Mouse (Mus musculus) gonadal fat pad, adult 2 months (tissue): ENCODE results near the gene Olfr784. TPM values are rescaled to one million over a fixed set of nuclear protein-coding genes. Genes with fewer than 3 reads are reported as not detected.
"Not testable (repeated sequence)": the region's sequence is repeated elsewhere in the genome, so short reads cannot be mapped to it uniquely, and the experiment has no call there.

Experiments used
- DNase-seq: peaks from one replicate; pipeline ENCODE4 v3.0.0-alpha.2; 2012; ENCODE audit warnings: low read depth
- polyA plus RNA-seq: library from polyadenylated mRNA; depleted of rRNA; stranded (reverse); fragments of >200 nt; gene quantifications from 2 replicates; pipeline ENCODE4 v1.2.3, GENCODE M21; 2012; rRNA removed

Gene Olfr784
- 0.03 and 0.05 TPM in 2 replicates for polyA plus RNA-seq

GRCm38 (mm10) chr10:129383783-129384182 lies at the start of gene Olfr784:
Gene Olfr784 (plus strand): TSS chr10:129384083.
- DNase-seq: no peak

GRCm38 (mm10) chr10:129348550-129348949 lies 35.3 kb upstream of the Olfr784 start, which contains the start of gene Olfr782:
Gene Olfr782 (plus strand): TSS chr10:129348850.
- no peak for DNase-seq

- not testable (repeated sequence) for DNase-seq
These were observed 31.4 kb upstream of the Olfr784 start for GRCm38 (mm10) chr10:129352475-129352874.

- not testable (repeated sequence) for DNase-seq
These were observed 27.4 kb upstream of the Olfr784 start for GRCm38 (mm10) chr10:129356496-129356895.

- no peak for DNase-seq
These were observed 26.6 kb upstream of the Olfr784 start for GRCm38 (mm10) chr10:129357307-129357706.

GRCm38 (mm10) chr10:129374051-129374450 lies 9.8 kb upstream of the Olfr784 start:
- not testable (repeated sequence) for DNase-seq

GRCm38 (mm10) chr10:129400892-129401291 lies 17.0 kb downstream of the Olfr784 start:
- no peak for DNase-seq

GRCm38 (mm10) chr10:129405126-129405525 lies 21.2 kb downstream of the Olfr784 start, which contains the start of gene Olfr785:
Gene Olfr785 (plus strand): TSS chr10:129405426.
- DNase-seq: no peak

- no peak for DNase-seq
These were observed 43.1 kb downstream of the Olfr784 start, which contains the start of gene Olfr786 for GRCm38 (mm10) chr10:129427006-129427405. Gene Olfr786 (plus strand): TSS chr10:129427306.

Other genes starting within 250 kb of the Olfr784 start
- gene Olfr770, start 245.1 kb upstream of the Olfr784 start, polyA plus RNA-seq: not detected in 2 replicates
- gene Olfr771, start 219.3 kb upstream of the Olfr784 start, polyA plus RNA-seq: not detected in 2 replicates
- gene Olfr772, start 206.2 kb upstream of the Olfr784 start, polyA plus RNA-seq: not detected in 2 replicates
- gene Olfr773, start 196.7 kb upstream of the Olfr784 start, polyA plus RNA-seq: not detected in 2 replicates
- not detected in 2 replicates for gene Olfr774, start 147.9 kb upstream of the Olfr784 start, polyA plus RNA-seq
- not detected in 2 replicates for gene Olfr775, start 135.7 kb upstream of the Olfr784 start, polyA plus RNA-seq
- gene Olfr776, start 125.0 kb upstream of the Olfr784 start, polyA plus RNA-seq: not detected in 2 replicates
- not detected in 2 replicates for gene Olfr777, start 112.6 kb upstream of the Olfr784 start, polyA plus RNA-seq
- not detected in 2 replicates for gene Olfr780, start 66.0 kb upstream of the Olfr784 start, polyA plus RNA-seq
- not detected in 2 replicates for gene Olfr781, start 55.2 kb upstream of the Olfr784 start, polyA plus RNA-seq
- not detected in 2 replicates for gene Olfr782, start 35.2 kb upstream of the Olfr784 start, polyA plus RNA-seq
- gene Olfr785, start 21.3 kb downstream of the Olfr784 start, polyA plus RNA-seq: not detected in 2 replicates
- gene Olfr786, start 43.2 kb downstream of the Olfr784 start, polyA plus RNA-seq: not detected in 2 replicates
- gene Olfr787, start 77.8 kb downstream of the Olfr784 start, polyA plus RNA-seq: not detected in 2 replicates
- gene Olfr788, start 86.9 kb downstream of the Olfr784 start, polyA plus RNA-seq: not detected in 2 replicates
- not detected in 2 replicates for gene Olfr789, start 100.7 kb downstream of the Olfr784 start, polyA plus RNA-seq
- gene Olfr790, start 114.4 kb downstream of the Olfr784 start, polyA plus RNA-seq: not detected in 2 replicates
- gene Olfr791, start 137.7 kb downstream of the Olfr784 start, polyA plus RNA-seq: not detected in 2 replicates
- not detected in 2 replicates for gene Olfr792, start 155.1 kb downstream of the Olfr784 start, polyA plus RNA-seq
- not detected in 2 replicates for gene Olfr794, start 183.6 kb downstream of the Olfr784 start, polyA plus RNA-seq
- gene Olfr796, start 228.5 kb downstream of the Olfr784 start, polyA plus RNA-seq: not detected in 2 replicates
- gene Olfr798, start 243.9 kb downstream of the Olfr784 start, polyA plus RNA-seq: not detected in 2 replicates